Mouse (Mus musculus): ENCODE results near the gene Krt32.

The Krt32 gene

GRCm38 (mm10) chr11:100047193-100047592 lies 40.8 kb downstream of the Krt32 start:
- no peak for DNase-seq

DNA sequence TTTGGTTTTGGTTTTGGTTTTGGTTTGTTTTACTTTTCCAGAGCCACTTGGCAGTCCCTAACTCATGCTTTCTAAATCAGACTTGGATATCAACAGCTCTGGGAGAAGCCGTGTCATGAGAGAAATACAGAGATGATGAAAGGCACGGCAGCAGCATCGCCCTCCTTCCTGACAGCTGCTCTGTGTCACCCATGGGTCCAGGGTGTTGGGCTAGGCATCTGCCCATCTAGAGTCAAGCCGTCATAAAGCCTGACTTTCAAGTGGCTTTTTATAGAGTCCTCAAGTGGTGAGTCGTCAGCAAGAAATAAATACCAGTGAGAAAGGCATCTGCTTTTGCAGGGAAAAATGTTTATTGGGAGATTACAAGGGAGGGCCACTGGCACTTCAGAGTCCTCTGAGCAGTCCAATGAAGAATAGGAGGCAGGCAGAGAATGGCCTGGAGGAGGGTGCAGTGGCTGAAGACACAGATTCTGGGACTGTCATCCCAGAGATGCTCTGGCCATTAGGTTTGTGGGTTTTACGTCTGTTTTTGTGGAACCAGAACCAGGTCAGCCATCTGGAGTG lies 41.6 kb downstream of the Krt32 start:
- DNase-seq: no peak

DNA sequence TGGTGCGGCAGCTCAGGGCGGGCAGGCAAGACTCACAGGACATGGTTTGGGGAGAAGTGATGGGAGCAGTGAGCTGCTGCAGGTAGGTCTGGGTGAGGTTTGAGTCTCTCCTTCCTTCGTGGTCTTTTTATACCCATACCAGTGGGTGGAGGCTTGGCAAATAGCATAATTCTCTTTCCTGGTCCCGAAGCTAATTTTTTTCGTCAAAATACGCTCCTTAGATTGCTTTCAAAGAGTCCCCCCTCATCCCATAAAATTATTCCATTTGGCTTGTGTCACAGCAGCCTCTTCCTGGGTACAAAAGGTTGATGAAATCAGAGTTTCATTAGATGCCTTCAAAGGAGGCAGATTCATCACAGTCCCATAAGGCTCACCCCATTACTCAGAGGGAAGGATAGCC lies 46.6 kb downstream of the Krt32 start, which contains the start of gene Krt34:
Krt34 (minus strand) TSS at position 101 of the 400 bp plus-strand sequence.
- no peak for DNase-seq
